Mouse (Mus musculus): ENCODE measurements around the gene Mepe.

Mepe gene

DNA sequence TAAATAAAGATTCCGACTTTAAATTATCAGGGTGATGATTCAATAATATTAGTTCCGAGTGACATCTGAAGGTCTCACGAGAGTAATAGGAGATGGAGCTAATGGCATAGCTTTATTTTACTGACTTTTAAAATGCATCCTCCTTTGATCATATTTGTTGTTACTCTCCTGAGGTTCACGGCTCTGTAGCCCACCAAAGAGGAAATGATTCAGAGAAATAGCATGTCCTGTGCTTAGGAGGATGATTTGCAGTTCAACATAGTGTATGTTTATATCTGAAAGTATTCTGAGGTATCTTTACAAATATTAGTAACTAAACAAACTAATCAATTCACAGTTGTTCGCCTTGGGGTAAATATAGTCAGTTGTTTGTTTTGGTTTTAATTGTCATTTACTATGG is 32.4 kb downstream of the Mepe start:
- DNase-seq, result no peak

DNA sequence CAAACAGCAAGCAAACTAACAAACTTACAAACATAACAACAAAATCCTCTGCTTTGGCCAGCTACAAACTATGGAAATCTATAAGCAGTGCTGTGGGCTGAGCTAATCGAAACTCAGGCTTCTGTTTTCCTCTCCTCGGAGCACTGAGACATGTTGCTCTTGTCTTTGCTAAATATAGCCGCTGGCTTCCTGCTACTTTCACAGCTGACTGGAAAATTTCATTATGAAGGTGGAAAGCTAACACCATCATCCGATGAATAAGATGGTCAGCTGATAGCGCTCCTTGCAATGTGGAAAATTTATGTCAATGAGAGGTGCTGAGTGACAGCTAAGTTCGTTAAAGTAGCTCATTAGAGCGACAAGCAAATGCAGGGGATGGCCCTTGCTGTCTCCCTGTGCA is 33.5 kb downstream of the Mepe start:
- no peak for DNase-seq

DNA sequence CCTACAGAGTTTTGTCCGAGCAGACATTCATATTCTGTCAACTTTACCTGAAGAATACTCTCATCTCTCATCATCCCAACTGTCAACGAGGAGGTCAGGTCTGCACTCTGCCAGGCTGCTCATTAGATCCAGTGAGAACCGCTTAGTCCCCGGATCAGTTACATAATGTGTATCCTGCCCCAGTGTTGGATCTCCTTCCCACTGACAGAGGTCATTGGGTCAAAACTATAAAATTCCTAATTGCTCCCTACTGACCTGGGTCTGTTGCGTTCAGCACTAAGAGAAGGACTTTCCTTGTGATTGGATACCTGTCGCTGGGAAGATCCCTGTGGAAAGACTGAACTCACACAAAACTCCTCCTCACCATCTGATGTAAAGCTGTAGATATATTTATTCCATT is 34.1 kb downstream of the Mepe start:
- DNase-seq, result no peak

DNA sequence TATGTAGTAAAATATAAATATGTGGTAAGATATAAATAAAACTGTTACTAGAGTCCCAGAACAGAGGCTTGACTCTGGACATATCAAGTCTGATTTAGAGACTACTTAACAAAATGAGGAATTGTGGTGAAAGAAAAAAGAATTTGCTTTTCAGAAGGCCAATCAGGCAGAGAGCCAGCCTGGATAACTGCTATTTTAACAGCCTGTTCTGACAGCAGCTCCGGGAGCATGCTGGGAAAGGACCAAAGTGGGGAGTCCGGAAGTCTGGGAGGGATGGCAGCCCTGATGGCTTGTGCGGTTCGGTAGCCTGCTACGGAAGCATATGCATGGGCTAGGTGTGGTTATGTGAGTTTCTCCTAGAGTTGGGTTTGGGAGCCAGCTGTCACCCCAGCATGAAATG is 45.5 kb downstream of the Mepe start:
- no peak for DNase-seq

DNA sequence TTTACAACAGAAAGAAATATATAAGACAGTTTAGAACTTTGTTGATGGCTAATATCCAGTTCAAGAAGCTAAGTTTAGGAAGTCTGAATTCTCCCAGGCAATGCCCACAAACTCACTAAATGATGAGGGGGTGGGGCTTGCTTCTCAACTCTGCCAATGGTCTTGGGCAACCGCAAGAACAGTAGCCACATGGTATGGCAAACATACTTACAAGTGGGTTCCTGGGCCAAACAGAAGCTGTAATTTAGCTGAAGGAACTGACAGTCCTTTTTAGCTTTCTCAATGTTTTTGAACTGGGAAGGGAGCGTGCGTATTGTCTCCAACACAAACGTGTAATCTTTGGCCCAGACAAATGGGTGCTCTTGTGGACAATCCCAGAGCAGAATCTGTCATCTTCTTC is 46.2 kb downstream of the Mepe start:
- no peak for DNase-seq

DNA sequence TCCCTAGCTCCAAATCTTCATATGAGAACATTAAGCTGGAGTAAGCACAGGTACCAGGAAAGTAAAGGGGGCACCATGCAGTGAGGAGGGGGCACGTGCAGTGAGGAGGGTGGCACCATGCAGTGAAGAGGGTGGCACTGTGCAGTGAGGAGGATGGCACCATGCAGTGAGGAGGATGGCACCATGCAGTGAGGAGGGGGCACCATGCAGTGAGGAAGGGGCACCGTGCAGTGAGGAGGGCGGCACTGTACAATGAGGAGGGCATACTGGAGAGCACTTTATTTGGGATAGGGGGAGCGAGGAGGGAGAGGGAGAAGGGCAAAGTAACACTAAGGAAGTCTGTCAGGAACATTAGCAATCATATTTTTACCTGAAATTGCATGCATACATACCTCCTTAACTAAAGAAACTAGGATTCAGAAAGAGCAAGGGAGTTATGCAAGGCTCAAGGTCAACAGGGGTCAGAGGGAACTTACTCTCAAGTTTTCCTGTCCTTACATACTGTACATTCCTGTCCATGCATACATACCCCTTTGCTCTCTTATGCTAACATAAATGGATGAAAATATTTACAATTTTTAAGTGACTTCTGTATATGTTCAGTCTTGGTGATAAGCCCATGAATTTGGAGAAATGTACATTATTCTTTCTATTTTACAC is 48.6 kb downstream of the Mepe start:
- no peak for DNase-seq

DNA sequence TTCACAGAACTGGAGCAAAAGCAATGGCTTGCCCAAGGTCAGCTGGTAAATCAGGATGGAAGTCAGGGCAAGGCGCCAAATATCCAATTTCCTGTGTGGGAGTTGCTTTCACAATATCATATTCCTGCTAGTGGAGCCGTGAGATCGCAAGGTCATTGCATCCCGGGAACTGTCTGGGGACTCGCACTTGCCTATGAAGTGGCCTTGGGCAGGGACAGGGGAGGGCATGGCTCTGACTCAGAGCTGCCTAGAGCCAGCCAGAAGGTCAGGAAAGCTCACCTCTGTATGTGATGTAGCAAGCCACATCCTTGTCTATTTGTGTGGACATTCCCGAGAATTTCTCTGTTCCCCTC is 49.2 kb downstream of the Mepe start:
- DNase-seq, result no peak

DNA sequence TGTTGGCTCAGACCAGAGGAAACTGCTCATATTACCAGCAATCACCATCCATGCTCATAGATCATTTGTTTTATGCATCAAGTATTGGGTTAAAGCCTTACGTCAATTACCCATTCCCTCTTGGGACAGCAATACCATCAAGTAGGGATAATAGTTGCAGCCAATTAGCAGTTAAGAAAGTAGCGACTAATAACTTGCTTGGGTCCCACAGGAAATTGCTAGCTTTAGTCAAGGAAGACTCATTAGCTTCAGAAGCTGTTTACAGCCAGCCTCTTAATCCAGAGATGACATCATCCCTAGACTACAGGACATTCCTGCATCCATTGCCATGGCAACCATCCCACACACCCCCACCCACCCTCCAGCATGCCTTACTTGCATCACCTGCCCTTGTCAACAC is 50.0 kb downstream of the Mepe start:
- DNase-seq, result no peak

DNA sequence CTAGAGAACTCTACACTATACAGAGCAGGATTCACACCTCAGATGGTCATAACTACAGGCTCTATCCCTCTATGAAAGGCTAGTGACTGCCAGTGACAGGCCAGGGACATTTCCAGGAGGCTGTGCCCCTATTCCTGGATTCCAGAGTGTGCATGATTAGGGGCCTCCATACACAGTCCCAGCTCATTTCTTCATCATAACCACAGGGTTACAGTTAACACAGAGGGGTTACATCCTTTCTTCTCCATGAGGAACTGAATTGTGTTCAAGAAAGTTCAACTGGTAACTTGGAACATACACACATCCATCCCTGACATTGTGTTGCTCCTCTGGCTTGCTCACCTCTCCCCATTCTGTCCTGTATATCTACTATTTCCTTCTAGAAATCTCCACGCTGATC is 51.8 kb downstream of the Mepe start:
- DNase-seq, result no peak

DNA sequence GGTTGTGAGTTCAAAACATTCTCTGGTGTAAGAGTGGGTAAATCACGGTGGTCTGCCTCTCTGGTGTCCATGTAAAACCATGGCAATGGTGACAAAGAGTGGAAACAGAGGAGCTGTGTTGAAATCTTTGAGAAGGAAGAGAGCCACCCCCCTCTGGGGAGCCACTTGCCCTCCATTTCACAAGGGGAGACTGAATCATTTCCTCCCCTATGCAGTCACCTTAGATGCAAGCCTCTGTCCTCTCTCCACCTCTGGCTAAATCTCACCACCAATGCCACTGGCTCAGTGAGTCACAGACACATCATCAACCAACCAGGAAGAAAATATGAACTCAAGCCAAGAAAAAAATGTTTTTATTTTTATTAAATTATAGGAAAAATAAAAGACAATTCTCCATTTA is 55.4 kb downstream of the Mepe start:
- no peak for DNase-seq

DNA sequence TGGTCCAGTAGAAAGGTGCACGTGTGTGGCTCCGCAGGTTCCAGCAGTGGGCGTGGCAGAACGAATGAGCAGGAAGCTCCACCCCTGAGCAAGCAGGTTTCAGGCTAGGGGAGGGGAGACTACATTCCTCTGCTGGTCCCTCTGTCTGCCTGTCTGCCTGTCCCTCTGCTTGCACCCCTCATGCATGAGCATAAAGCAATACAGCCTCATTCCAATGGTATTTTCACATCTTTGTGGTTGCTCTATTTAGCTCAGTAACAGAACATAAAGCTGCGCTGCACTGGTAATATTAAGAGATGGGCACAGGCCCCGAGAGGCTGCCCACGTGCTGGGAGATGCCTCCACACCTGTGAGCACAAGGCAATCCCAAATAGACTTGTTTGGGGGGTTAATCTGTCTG is 56.5 kb downstream of the Mepe start:
- no peak for DNase-seq

DNA sequence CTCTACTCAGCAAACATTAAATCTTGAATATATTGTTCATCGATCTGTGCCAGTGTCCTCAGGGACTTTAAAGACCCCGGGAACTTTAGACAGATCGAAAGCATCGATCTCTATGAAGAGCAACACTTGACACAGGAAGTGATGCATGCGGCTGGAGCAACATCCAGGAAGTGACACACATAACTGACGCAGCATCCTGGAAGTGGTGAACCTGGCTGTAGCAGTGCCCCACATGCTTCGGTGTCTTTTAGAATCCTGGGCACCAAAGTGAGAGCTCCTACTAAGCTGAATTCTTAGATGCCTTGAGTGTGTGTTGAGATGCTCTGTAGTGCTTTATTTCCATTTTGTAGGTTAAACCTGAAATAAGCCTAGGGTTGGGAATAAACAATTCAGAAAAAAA is 59.4 kb downstream of the Mepe start:
- DNase-seq, result no peak

DNA sequence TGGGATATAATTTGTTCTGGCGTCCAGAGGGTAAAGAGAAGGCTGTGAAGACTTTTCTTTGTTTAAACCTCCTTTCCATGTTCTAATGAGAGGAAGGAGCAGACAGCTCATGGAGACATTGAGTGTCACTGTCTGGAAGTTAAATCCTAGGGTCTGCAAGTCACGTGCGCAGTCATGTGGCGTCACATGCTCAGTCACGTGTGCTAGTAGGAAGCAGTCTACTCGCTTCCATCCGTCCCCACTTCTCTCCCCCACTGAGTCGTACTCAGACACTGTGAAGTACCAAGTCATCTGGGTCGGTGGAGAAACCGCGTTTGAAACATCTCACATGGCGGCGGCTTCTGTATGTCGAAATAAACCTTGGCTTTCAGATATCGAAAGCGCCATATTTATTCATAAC is 60.4 kb downstream of the Mepe start:
- no peak for DNase-seq

DNA sequence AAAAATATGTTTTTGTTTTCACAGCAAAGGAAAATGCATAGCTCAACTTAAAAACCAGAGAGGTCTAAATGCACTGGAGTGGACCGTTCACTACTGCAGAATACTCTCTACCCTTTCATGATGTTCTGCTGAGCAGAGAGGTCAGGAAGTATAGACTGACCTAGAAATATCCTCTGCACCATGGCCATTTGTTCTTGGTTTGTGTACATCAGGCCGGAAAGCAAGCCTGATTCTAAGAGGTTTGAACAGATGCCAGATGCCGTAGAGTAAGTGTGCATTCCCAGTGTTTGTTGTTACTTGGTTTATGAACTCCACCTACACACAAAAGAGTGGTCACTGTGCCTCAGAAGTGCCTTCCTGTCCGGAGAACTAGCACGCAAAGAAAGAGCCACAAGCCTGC is 61.8 kb downstream of the Mepe start:
- DNase-seq, result no peak

Data from right cerebral cortex, postnatal 14 days (tissue).